Mouse (Mus musculus) liver, embryonic 13.5 days (tissue): ENCODE results near the gene 1810049J17Rik. TPM values are rescaled to one million over a fixed set of nuclear protein-coding genes. Genes with fewer than 3 reads are reported as not detected.

Source experiments
- ATAC-seq: fragments of 200-750 bp; cut with Nextera tagmentation; 2 replicates; pipeline ENCODE4 v1.8.0; 2017; ENCODE audit warnings: low read depth, mild to moderate bottlenecking, moderate number of reproducible peaks, moderate library complexity
- DNase-seq: peaks from one replicate; pipeline ENCODE4 v3.0.0; 2022
- H3K27ac ChIP-seq: fragments of 300-500 bp; sonication (generic); 2 replicates; pipeline ENCODE4 v1.5.1; 2015; ENCODE audit warnings: moderate library complexity, mild to moderate bottlenecking, inconsistent platforms
- H3K27me3 ChIP-seq: fragments of 300-500 bp; sonication (generic); 2 replicates; pipeline ENCODE4 v1.6.1; 2015; ENCODE audit warnings: mild to moderate bottlenecking, inconsistent platforms
- H3K36me3 ChIP-seq: fragments of 300-500 bp; sonication (generic); 2 replicates; pipeline ENCODE4 v1.6.1; 2015; ENCODE audit warnings: mild to moderate bottlenecking, inconsistent platforms
- H3K4me1 ChIP-seq: fragments of 300-500 bp; sonication (generic); replicated peaks from 2 replicates; pipeline ENCODE4 v1.6.1; 2015; ENCODE audit warnings: inconsistent platforms
- H3K4me2 ChIP-seq: fragments of 300-500 bp; sonication (generic); 2 replicates; pipeline ENCODE4 v1.6.1; 2015; ENCODE audit warnings: inconsistent platforms, mild to moderate bottlenecking, moderate library complexity
- H3K4me3 ChIP-seq: fragments of 300-500 bp; sonication (generic); replicated peaks from 2 replicates; pipeline ENCODE4 v1.5.1; 2015; ENCODE audit warnings: mild to moderate bottlenecking, inconsistent platforms
- H3K9ac ChIP-seq: fragments of 300-500 bp; sonication (generic); 2 replicates; pipeline ENCODE4 v1.6.1; 2015; ENCODE audit warnings: mild to moderate bottlenecking, inconsistent platforms
- H3K9me3 ChIP-seq: fragments of 300-500 bp; sonication (generic); replicated peaks from 2 replicates; pipeline ENCODE4 v1.6.1; 2016; ENCODE audit warnings: inconsistent platforms
- WGBS: fragments of 180-500 bp; shearing (Covaris S2); methylation state at CpG from one replicate; pipeline ENCODE4 v1.1.7; 2015; ENCODE audit not compliant: insufficient replicate concordance; 5-methylcytosine and 5-hydroxymethylcytosine counted together
- polyA plus RNA-seq: library from polyadenylated mRNA; unstranded; fragments of >200 nt; fragmentation: Nextera tagmentation; extraction: Ambion mirVana; gene quantifications from 2 replicates; pipeline ENCODE4 v1.2.1, GENCODE M21; 2015

The 1810049J17Rik gene
- polyA plus RNA-seq, 1 experiment from 2014 or later, result 0.29 TPM

GRCm38 (mm10) chr15:12274053-12274769 lies 47.5 kb downstream of the 1810049J17Rik start:
- Histone ChIP-seq H3K9me3 (no peaks in the 10 kb centered on the region), H3K4me3 (no peak overlapping the region), H3K27me3 (no peaks in the 10 kb centered on the region), H3K36me3 (peaks cover 19% of the 10 kb centered on the region), H3K4me2 (no peak overlapping the region), H3K4me1 (peaks cover 24% of the 10 kb centered on the region), H3K9ac (no peak overlapping the region), H3K27ac (no peak overlapping the region)
- DNase-seq (no peak), ATAC-seq (no peak)
- WGBS, result 50% methylated on average over 4 of the region's 4 CpGs

- DNase-seq (no peak), ATAC-seq (no peak; the same call in 1 of the 2 replicates)
- Histone ChIP-seq H3K4me2 (no peak overlapping the region), H3K27me3 (no peaks in the 10 kb centered on the region), H3K4me3 (no peak overlapping the region), H3K9me3 (no peaks in the 10 kb centered on the region), H3K27ac (no peak overlapping the region), H3K36me3 (peaks cover 26% of the 10 kb centered on the region), H3K9ac (no peak overlapping the region), H3K4me1 (peaks cover 24% of the 10 kb centered on the region)
- 65% methylated on average over 12 of the region's 12 CpGs for WGBS
Measured at GRCm38 (mm10) chr15:12273325-12274052, 48.2 kb downstream of the 1810049J17Rik start.

Other genes starting within 250 kb of the 1810049J17Rik start
- 42.1 and 43.6 TPM in 2 replicates for gene Zfr, start 204.1 kb downstream of the 1810049J17Rik start, polyA plus RNA-seq
- gene Mtmr12, start 116.9 kb downstream of the 1810049J17Rik start, polyA plus RNA-seq, result 6.3 and 8.2 TPM in 2 replicates
- 51.6 and 66.2 TPM in 2 replicates for gene Golph3, start 449 bp downstream of the 1810049J17Rik start, polyA plus RNA-seq